Mouse (Mus musculus) bone marrow, adult 2 months (tissue): ENCODE data around the gene Gna12.

Experiments
- CTCF ChIP-seq: fragments of 200-500 bp; IDR thresholded peaks from 2 replicates; pipeline ENCODE4 v1.5.1; 2011; ENCODE audit warnings: low read length, control low read depth; ENCODE audit not compliant: control insufficient read depth, insufficient read depth
- POLR2A ChIP-seq: fragments of 200-500 bp; IDR thresholded peaks from 2 replicates; pipeline ENCODE4 v1.6.1; 2011; ENCODE audit warnings: low read depth, mild to moderate bottlenecking, control low read depth, low read length, borderline replicate concordance; ENCODE audit not compliant: control insufficient read depth

- no peak for TF ChIP-seq POLR2A
- no peak for TF ChIP-seq CTCF
Observed at GRCm38 (mm10) chr5:140726062-140726839, 104.0 kb downstream of the Gna12 start.
